Mouse (Mus musculus) lung, postnatal 14 days (tissue): ENCODE measurements at regions not wholly inside any gene's neighbourhood (a gene's known extent, or its start where the extent isn't known, plus 50 kb on each side); places are given as distances from the start of the nearest gene placed in this dataset.

ENCODE experiments used
- DNase-seq: peaks from one replicate; pipeline ENCODE4 v3.0.0; 2021

DNA sequence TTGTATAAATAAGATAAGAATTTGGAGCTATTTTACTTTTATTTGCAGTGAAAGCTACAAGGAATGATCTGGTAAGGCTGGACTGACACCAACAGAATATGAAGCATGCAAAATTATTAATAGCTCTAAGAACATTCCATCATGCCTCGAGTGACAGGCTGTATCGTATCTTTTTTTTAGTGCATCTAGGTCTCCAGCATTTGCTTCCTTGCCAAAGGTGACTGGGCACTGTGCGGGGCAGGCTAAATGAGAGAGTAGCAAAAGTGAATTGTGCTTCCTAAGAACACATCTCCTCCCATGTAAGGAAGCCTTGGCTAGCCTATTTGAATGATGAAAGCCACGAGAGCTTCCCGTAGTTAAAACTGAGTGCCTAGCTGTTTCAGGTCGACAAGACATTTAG is 261.5 kb upstream of the Ndst3 start:
- no peak for DNase-seq

DNA sequence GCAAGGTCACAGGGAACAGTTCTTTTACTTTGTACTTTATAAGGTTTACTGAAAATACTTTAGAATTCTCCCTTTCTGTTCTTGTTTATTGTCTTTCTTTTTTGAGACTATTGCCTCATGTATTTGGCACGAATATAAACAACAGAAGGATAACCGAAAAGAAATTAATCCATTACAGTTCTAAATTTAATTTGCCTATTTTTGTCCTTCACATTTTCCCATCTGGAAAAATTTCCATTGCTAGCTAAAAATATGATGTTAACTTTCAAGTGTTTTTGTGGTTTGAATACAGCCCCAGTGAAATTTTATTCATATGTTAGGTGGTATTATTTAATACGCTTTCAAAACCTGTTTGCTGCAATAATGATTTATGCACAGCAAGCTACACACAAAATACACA is 276.7 kb upstream of the Ndst3 start:
- no peak for DNase-seq

DNA sequence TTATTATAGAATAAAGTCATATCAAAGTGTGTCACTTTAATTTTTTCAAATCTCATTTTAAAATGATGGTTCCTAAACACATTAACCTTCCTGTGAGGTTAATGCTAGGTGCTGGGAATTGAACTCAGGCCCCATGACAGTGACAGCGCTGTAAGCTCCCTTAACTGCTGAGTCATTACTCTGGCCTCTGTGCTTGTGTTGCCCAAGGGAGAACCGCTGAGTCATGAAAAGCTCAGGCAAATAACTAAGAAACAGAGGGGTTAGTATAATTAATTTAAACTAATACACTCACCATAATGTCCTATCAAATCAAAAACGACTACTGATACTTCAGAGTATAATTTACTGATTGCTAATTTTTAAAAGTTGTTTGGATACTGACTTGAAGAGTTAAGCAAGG is 281.7 kb upstream of the Ndst3 start:
- no peak for DNase-seq

DNA sequence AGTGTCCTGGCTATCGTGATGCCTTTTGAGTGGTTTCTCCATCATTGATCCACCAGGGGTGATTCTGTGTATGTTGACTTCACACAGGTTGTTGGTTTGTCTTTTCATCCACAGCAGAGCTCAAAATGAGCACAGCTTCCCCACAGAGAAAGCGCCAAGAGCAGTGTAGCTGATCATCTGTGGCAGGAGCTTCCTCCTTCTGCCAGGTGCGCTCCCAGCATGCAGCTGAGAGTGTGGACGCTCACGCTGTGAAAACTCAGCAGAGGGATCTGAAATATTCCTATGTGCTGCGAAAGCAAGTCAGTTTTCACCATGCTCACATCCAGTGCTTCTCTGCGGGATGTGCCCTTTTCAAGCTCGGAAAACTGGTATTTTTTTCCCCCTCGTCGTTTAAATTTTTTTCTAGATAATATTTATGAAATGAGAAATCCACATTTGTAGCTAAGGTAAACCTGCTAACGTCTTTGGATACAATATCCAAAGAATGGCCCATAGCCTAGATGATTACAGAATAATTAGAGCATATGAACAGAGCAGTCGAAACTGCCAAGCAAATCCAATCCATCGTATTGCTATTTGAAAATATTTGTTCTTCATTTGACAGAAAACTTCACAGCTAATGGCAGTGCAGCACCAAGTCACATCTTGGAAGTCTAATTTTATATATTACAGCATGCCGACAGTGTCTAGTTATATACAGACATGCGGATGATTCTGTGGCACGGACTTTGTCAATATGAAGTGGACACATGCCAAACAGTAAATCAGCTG is 283.3 kb upstream of the Ndst3 start:
- DNase-seq = no peak

DNA sequence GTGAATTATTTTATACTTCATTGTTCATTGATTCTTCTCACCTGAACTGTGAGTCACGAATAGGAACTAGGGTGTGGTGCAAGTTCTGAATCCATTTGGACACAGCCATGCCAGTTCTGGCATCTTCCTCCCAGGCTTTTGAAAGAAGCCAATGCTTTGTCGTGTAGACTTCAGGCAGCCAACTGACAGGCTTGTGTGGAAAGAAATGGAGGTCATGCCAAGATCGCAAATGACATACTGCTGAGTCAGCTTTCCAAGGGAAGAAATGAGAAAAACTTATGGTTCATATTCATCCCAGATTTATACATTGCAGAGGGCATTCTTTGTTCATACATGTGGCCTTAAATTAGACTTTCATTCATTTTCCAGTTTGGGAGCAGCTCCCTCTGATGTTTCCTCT is 285.8 kb upstream of the Ndst3 start:
- no peak for DNase-seq

DNA sequence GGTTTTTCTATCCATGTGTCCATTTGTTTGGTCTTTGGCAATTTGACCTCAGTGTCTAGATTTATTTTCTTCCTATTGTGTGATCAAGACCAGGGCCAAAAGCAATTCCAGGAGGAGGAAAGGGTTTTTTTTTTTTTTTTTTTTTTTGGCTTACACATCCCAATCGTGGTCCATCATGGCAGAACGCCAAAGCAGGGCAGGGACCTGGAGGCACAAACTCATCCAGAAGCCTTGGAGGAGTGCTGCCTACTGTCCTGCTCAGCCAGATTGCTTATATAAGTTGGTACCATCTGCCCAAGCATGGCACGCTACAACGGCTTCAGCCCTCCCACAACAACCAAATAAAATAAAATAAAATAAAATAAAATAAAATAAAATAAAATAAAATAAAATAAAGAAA is 286.5 kb upstream of the Ndst3 start:
- no peak for DNase-seq

DNA sequence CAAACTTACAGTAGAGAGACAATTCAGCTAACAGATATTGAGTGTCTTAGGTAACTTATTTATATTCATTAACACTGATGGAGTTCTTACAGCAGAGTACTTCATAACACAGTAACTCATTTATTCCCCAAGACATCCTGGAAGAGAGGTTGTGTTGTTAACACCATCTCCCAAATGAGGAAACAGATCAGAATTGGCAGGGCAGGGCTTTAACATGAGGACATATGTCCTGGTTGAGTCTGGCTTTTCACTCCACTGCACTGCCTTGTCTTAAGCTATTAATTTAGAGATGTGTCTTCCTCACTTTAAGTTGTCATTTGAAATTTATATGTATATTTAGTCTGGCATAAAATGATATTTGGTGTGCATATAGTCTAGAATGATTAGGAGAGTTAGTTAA is 292.4 kb upstream of the Ndst3 start:
- no peak for DNase-seq

DNA sequence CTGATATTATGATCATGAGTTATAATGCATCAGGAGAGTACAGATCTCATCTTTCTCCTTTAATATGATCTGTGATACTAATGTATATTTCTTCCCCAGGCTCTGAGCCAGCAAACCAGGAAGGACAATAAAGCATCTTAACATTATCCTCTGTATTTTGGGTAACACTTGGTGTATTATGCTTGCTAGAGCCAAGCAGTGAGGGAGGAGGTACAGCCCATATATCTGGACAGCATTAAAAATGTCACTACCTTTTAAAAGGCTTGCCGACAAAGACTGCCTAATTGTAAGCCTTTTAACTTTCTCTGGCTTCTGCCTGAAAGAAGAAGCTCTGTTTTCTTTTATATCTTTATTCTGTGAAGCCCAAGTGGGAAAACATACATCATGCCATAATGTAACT is 292.9 kb upstream of the Ndst3 start:
- no peak for DNase-seq

DNA sequence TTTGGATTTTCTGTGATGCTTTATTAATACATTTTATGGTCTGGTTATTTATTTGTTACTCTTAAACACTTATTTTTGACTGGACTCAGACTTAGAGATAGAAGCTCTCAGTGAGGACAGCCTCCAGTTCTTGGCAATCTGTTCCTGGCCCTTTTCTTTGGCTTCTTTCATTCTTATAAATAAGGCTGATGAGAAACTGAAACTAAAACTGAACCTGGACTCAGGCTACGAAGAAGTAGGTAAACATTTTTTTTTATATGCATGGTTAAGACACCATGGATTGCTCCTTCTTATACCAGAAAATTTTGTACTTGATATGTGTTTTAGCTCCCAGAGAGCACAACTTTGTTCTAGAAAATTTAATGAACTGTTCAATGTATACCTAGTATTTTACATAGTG is 293.4 kb upstream of the Ndst3 start:
- DNase-seq = no peak

DNA sequence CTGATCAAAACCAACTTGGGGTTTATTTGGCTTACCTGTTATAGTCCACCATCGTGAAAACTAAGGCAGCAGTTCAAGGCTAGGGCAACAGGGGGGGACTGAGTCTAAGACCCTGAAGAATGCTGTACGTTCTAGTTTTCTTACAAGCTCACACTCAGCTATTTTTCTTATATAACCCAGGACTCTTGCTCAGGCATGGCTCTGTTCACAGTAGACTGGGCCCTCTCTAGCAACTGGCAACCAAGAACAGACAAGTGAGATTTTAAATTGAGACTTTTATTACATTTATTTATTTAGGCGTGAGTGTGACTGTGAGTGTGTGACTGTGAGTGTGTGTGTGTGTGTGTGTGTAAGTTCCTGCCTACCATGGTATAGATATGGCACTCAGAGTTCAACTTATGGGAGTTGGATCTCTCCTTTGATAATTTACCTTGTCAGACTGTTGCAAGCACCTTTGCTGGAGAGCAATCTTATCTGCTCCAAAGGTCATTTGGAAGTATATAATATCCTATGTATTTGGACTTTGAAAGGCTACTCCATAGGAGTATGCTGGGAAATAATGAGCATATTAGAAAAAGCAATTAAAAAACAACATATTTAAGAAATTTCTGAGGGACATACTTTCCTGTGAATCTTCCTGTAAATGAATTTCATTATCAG is 309.4 kb upstream of the Ndst3 start:
- no peak for DNase-seq

DNA sequence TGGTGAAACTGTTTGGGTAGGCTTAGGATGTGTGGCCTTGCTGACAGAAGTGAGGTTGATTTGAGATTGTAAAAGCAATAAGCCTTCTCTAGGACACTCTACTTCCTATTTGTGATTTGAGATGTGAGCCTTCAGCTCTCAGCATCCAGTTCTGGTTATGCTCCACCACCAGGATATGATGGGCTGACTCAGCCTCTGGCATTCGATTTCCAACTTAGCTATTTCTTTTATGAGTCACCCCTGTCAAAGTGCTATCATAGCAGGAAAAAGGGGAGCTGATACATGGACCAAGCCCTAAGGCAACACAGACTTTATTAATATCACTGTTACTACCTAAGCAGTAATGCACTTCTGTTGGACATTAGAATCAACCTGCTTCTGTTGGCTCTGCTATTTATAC is 310.2 kb upstream of the Ndst3 start:
- no peak for DNase-seq

DNA sequence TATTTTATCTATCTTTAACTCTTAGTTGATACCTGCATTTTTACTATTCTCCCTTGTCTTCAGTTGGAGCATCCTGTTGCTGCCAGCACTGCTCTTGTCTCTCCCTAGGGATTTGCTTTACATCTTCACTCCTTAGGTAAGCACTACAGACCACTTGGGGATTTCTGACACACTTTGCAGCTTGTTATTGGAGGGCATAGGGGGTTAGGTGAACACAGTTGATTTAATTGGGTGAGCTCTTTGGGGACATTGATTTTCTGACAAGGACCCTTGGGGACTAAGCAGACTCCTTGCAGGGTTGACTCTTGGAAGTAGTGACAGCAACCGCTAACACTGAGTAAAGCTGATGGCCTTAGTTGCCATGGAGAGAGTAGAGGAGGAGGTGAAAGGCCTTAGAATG is 309.0 kb upstream of the Tram1l1 start:
- DNase-seq = no peak

DNA sequence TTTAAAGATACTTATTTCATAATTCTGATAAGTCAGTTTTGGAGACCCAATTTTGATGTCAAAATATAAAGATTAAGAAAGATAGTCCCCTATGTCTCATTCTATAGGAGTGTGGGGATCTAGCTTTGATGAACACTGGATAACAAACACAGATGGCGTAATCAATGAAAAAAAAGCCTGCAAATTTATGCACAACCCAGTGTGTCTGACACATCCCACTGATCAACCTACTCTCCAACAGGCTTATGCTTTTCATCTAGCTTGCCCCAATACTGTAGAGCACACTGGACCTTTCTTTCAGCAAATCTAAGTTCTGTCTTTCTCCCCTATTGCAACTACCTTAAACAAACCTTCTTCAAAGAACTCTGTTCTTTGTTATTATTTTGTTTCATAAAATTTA is 302.0 kb upstream of the Tram1l1 start:
- no peak for DNase-seq

DNA sequence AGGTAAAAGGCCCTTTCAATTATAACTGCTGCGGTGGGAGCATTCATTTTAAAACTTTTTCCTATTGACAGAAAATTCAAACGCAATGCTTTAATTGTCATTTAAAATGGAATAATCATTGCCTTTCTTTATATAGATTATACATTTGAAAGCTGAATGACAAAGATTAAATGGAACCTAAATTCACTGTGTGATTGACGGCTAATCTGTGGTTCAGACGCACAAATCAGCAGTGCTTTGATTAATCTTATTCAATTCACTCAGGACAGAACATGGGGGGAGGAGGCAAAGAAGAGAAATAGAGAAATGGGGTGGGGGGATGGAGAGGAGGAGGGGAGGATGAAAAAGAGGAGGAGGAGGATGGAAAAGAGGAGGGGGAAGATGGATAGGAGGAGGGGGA is 294.5 kb upstream of the Tram1l1 start:
- DNase-seq = no peak

DNA sequence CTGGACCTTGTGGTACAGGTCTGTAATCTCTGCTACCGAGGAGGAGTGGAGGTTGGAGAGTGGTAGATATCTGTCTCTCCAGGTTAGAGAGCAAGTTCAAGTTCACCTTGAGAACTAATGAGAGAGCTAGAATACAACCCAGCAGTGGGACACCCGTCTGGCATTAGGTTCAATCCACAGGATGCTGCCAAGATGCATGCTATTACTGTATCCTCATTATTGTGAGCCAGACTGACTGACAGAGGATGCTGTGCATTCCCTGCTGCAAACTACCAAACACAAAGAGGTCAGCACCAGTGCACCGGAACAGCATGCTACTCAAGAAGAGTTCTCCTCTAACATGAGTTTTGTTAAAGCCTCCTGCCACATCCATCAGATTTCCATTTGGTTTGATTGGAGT is 253.6 kb upstream of the Tram1l1 start:
- DNase-seq = no peak

DNA sequence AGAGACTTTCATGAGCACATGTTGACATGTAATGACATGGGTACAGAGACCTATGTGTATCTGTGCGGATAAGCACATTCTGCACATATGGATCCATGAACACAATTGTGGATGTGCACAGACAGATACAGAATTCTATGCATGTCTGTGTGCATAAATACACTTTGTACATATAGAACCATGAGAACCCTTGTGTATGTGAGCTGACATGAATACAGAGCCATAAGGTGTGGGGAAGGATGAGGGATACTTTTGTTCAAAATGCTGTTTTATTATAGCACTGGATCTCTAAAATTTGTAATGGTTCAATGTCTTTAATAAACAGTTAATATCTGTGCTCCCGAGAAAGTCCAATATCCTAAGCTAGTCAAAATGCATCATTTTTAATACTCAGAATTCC is 253.1 kb upstream of the Tram1l1 start:
- no peak for DNase-seq

DNA sequence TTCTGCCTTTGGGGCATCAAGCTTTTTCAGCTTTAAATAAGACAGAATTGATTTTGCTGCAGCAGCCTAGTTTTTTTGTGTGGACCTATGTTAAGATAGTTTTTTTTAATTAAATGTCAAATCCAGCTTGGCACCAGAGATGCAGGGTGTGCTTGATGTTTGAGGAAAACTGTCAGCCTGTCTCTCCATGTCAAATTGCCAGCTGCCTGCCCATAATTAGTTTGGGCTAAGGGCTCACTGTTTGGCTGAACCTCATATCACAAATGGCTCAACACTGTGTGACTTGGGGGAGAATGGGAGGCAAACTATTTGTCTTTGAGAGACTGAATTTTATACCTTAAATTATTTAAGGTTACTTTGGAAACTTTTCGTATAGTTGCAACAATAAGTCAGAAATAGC is 252.7 kb upstream of the Tram1l1 start:
- DNase-seq = no peak

DNA sequence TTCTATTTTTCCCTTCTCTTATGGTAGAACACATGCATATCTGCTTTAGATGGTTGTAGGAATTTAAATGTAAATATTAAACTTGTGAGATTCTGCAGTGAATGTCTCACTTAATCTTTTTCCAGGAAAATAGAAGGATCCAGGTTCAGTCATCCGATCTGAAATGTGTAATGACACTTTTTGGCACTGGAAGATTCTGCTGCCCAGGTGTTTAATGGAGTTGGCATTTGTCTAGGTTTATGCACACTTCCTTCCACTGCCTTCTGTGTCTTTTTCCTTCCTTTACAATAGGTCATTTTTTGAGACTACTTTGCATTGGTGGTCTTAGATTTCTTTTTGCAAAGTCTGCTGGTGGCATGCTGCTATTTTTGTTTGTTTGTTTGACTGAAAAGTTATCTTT is 251.5 kb upstream of the Tram1l1 start:
- DNase-seq = no peak

DNA sequence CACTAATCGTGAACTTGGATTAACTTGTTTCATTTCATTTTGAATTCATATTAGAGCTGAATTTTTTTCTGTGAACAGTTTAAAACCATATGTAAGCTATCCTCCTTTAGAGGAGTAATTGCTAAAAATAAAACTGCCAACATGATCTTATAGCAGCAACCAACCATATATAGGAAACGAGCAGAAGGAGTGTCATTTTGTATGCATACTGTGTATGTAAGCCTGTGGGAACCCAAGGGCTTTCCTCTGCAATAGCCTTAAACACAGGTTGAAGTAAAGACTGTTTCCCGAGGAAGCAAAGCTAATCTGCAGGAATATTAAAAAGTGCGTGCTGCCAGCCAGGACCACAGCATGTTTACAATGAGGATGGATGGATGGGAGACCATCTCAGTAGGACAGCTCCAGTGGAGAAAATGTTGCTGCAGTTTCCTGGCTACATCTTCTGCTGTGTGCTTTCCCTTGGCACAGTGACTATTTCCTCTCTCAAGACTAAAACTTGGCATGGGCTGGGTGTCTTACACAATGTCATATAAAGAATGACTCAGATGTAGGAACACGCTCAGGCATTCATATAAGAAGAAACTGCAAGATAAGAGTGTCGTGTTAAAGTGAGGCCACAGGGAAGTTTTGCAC is 244.6 kb upstream of the Tram1l1 start:
- no peak for DNase-seq

DNA sequence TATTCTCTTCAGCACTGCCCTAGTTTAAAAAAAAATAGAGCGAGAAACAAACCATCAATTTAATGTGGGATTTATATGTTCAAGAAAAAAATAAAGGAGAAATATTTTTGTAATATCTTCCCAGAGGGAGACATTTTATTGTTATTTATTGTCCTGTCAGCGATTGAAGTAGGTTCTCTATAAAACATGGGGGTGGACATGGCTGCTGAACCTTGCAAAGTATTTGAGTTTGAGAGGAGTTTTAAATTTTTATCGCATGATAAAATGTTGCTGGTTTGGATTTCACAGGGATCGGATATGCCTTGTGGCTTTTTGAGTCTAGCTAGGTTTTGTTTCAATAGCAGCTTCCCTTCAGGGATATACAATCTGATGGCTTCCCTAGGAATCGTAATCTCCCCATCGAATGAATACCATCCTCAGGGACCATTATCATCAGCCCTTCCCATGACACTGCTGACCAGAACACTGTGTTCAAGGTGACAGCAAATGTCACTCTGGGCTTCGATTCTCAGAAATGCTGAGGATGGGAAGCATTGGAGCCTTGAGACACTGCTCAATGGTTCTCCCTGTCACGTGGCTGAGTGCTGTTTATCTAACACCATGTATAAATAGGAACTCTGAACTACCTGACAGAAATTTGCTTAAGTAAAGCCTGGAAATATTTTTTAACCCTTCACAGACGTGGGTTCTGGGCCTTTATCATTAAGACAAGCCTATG is 228.1 kb upstream of the Tram1l1 start:
- DNase-seq = no peak

DNA sequence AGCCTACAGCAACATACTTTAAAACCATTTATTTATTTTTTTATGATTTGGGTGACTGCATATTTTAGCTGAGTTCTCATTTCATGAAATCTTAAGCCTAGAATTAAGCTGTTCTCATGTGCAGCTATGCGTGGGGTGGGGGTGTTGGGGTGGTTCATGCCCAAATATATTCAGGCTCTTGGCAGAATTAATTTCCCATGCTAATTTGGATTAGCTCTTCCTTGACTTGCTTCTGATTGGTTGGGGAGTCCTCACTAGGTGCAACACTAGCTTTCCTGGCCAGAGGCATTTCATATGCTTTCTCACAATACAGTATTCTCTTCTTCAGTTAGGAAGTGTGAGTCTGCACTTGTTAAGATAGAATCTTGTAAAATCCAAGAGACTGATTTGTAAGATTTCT is 206.7 kb upstream of the Tram1l1 start:
- no peak for DNase-seq

DNA sequence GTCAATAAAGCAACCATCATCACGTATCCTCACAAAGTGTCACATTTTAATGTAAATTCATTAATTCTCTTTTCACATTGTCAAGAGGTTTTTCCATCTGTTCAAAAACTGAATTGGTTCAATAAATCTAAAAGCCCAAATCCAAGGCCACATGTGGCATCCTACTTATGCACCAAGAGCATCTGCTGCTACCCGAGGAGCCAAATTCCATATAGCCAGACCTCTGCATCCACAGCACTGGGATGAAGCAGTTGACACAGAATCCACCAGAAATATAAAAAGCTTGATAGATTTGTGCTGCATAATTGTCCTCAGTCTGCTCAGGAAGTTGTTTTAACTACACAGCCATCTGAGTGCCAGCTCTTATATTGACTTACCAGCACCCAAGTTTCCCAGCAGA is 164.4 kb upstream of the Tram1l1 start:
- DNase-seq = no peak

DNA sequence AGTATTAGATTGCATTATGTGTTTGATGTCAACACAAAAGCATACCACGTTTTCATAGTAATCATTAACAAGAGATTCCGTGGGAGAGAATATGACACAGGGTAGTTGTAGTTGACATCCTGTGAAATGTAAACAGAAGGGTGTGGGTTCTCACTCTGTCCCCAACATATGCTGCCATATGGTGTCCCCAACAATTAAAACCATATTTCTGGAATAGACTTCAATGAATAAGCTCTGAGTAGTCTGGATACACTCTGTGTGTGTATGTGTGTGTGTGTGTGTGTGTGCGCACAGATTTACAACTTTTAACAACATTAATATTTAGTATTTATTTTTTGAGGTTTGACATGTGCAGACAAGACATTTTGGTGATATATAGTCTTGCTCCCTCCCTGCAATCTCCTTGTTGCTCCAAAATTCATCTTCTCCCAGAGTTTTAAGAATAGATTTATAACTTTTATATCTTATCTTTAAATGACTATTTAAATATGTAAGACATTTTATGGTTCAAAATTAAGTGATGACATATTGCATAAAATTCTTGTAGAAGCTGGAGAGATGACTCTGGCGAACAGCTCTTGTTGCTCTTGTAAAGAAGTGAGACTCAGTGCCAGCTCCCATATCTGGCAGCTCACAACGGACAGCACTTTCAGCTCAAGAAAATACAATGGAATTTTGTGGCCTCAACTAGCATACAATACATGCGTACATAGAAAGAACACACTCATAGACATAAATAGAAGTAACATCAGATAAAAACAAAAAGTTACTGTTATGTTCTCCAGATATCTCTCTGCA is 162.6 kb upstream of the Tram1l1 start:
- no peak for DNase-seq
